Mouse (Mus musculus): ENCODE measurements at regions not wholly inside any gene's neighbourhood (a gene's known extent, or its start where the extent isn't known, plus 50 kb on each side); places are given as distances from the start of the nearest gene placed in this dataset.

DNA sequence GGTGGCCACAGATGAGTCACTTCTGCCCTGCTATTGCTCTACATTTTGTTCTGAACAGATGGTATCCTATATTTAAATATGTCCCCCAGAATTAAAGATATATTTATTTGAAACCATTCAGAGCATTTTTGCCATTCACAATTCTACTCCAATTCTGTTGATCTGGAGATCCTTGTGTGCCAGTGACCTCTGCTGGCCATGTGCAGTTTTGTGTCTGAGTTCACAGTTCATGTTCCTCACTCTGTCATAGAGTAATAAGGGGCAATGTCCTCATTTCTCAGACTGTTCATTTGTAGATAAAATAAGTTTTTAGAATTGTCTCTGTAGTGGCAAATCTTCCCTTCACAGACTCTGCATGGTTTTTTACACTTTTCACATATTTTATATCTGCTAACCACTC is 788.8 kb downstream of the Adam6a start:
- TF ChIP-seq CTCF (IDR thresholded peaks at IDR 0.05; ENCODE audit: low read depth, low read length) (no peak), POLR2A (IDR thresholded peaks at IDR 0.05; ENCODE audit: extremely low read depth, insufficient read depth, low read length) (no peak)
